Mouse (Mus musculus): ENCODE data around the gene A930002H24Rik. TPM values are rescaled to one million over a fixed set of nuclear protein-coding genes. Genes with fewer than 3 reads are reported as not detected.

A930002H24Rik gene
- not detected for polyA plus RNA-seq (2014; fragmentation: Illumina TruSeq; extraction: RNeasy Lipid Tissue Mini Kit (QIAGEN cat#74804); ENCODE audit: low read depth, low replicate concordance)

DNA sequence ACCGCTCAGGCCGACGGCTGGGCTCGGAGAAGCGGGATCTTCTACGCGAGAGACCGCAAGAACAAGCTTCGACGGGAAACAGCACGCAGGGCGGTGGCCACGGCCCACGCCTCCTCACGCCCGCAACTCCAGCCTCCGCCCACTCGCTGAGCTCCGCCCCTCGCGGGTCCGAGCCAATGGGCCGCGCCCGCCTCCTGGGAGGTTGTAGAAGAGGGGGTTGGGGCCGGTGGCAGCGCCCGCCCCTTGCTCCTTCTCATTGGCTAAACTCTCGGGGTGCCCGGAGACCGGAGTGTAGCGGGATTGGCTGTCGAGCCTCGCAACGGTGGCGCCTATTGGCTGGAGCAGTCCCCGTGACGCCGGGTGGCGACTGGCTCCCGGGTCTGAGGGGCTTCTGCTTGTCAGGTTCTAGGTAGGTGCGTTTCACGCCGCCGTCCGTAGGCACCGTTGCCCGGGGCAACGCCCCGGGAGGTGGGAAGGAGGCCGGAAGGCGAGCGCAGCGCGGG is at the start of gene A930002H24Rik:
TSS of gene A930002H24Rik (minus strand) at position 145 of the 503 bp plus-strand sequence.

GRCm38 (mm10) chr17:63863012-63863630 is 470 bp downstream of the A930002H24Rik start, which contains the start of gene Fer:
TSS of gene Fer (plus strand) at chr17:63863062.

Other genes starting within 250 kb of the A930002H24Rik start
- gene Fer, start 729 bp downstream of the A930002H24Rik start, polyA plus RNA-seq (2014; fragmentation: Illumina TruSeq; extraction: RNeasy Lipid Tissue Mini Kit (QIAGEN cat#74804); ENCODE audit: low read depth, low replicate concordance) = 39.4 TPM